Mouse (Mus musculus) liver, adult 2 months (tissue): ENCODE results near the gene Mgarp.

Experiments used
- CTCF ChIP-seq: fragments of 200-500 bp; IDR thresholded peaks from 2 replicates; pipeline ENCODE4 v1.5.1; 2011; ENCODE audit warnings: low read depth, low read length, control low read depth
- POLR2A ChIP-seq: fragments of 200-500 bp; IDR thresholded peaks from 2 replicates; pipeline ENCODE4 v1.6.1; 2011; ENCODE audit warnings: low read length, control low read depth; ENCODE audit not compliant: insufficient read depth; ENCODE audit errors: extremely low read depth

GRCm38 (mm10) chr3:51358660-51359557, 37.6 kb downstream of the Mgarp start:
- TF ChIP-seq CTCF (no peak), POLR2A (no peak)
